Mouse (Mus musculus) heart, postnatal 0 days (tissue): ENCODE data around the gene F2rl1.

Source experiments
- CTCF ChIP-seq: IDR thresholded peaks from 2 replicates; pipeline ENCODE4 v1.5.1; 2016; ENCODE audit warnings: antibody characterized with exemption, control low read depth, low read depth
- EP300 ChIP-seq: IDR thresholded peaks from 2 replicates; pipeline ENCODE4 v1.6.1; 2016; ENCODE audit warnings: antibody characterized with exemption, low read depth

GRCm38 (mm10) chr13:95547090-95547611 is 22.1 kb upstream of the F2rl1 start:
- TF ChIP-seq CTCF (no peak), EP300 (no peak)
